Mouse (Mus musculus) CH12.LX (cell line): Measurements from ENCODE around the gene Grb2. TPM values are rescaled to one million over a fixed set of nuclear protein-coding genes. Genes with fewer than 3 reads are reported as not detected.

Experiments used
- DNase-seq: peaks from one replicate; pipeline ENCODE4 v3.0.0-alpha.2; 2013; ENCODE audit errors: extremely low read depth
- H3K27ac ChIP-seq: 2 replicates; pipeline ENCODE4 v1.5.1; 2012; ENCODE audit warnings: low read depth, mild to moderate bottlenecking, control low read depth, moderate library complexity; ENCODE audit not compliant: insufficient read depth
- H3K27me3 ChIP-seq: replicated peaks from 2 replicates; pipeline ENCODE3; 2012; ENCODE audit warnings: inconsistent platforms
- H3K36me3 ChIP-seq, 2 experiments: replicated peaks in 1 of 2; 2 replicates each; pipeline versions ENCODE3 to v1.6.1; 2012; ENCODE audit warnings: inconsistent platforms in 1 of 2, low read length in 1 of 2, mild to moderate bottlenecking in 1 of 2, mixed read lengths in 1 of 2, moderate library complexity in 1 of 2; ENCODE audit not compliant: control insufficient read depth in 1 of 2, insufficient read depth in 1 of 2
- H3K4me1 ChIP-seq, 2 experiments: 2 replicates each; pipeline ENCODE4 v1.6.1; 2012; ENCODE audit warnings: inconsistent platforms in 1 of 2, moderate library complexity in 1 of 2; ENCODE audit not compliant: insufficient read depth in 2 of 2, control insufficient read depth in 1 of 2
- H3K4me2 ChIP-seq: 2 replicates; pipeline ENCODE4 v1.6.1; 2012; ENCODE audit warnings: low read depth, mild to moderate bottlenecking, control low read depth; ENCODE audit not compliant: poor library complexity, insufficient read depth, severe bottlenecking
- H3K4me3 ChIP-seq, 3 experiments: fragments of 150-350 bp in 1 of 3; sonication (generic) in 1 of 3; replicated peaks in 1 of 3; 2 replicates each; pipeline versions ENCODE3 to v1.5.1; 2011 to 2012; ENCODE audit warnings: low read depth in 2 of 3, low read length in 2 of 3, mild to moderate bottlenecking in 2 of 3, moderate library complexity in 2 of 3, control low read depth in 1 of 3, improper control_type of control experiment in 1 of 3, inconsistent platforms in 1 of 3, mixed read lengths in 1 of 3; ENCODE audit not compliant: poor library complexity in 1 of 3
- H3K79me2 ChIP-seq: replicated peaks from 2 replicates; pipeline ENCODE4 v1.6.1; 2012; ENCODE audit warnings: mild to moderate bottlenecking, moderate library complexity; ENCODE audit not compliant: control insufficient read depth, poor library complexity, insufficient read depth, severe bottlenecking; ENCODE audit errors: extremely low read depth
- H3K9ac ChIP-seq: 2 replicates; pipeline ENCODE4 v1.6.1; 2012; ENCODE audit warnings: low read depth, mild to moderate bottlenecking, control low read depth, moderate library complexity; ENCODE audit not compliant: insufficient read depth
- H3K9me3 ChIP-seq: replicated peaks from 2 replicates; pipeline ENCODE3; 2012; ENCODE audit warnings: low read length, inconsistent platforms, mixed read lengths
- CHD2 ChIP-seq: IDR thresholded peaks from 2 replicates; pipeline ENCODE4 v1.6.1; 2011; ENCODE audit warnings: low read length, improper control_type of control experiment
- ELF1 ChIP-seq: IDR thresholded peaks from 2 replicates; pipeline ENCODE4 v1.6.1; 2014; ENCODE audit warnings: low read depth, mild to moderate bottlenecking, inconsistent platforms, low read length, improper control_type of control experiment
- HCFC1 ChIP-seq: IDR thresholded peaks from 2 replicates; pipeline ENCODE4 v1.6.1; 2012; ENCODE audit warnings: low read depth, mild to moderate bottlenecking, inconsistent platforms, low read length, improper control_type of control experiment
- IRF4 ChIP-seq: IDR thresholded peaks from 2 replicates; pipeline ENCODE4 v1.6.1; 2014; ENCODE audit warnings: low read depth, mild to moderate bottlenecking, inconsistent platforms, low read length, improper control_type of control experiment
- JUND ChIP-seq: conservative IDR thresholded peaks from 2 replicates; pipeline ENCODE4 v1.6.1; 2011; ENCODE audit warnings: low read depth, low read length, improper control_type of control experiment
- KAT2A ChIP-seq: IDR thresholded peaks from 2 replicates; pipeline ENCODE4 v1.6.1; 2012; ENCODE audit warnings: low read length, improper control_type of control experiment, inconsistent platforms; ENCODE audit not compliant: insufficient replicate concordance
- MAZ ChIP-seq: IDR thresholded peaks from 2 replicates; pipeline ENCODE4 v1.6.1; 2012; ENCODE audit warnings: low read depth, mild to moderate bottlenecking, inconsistent platforms, low read length, improper control_type of control experiment, moderate library complexity
- MXI1 ChIP-seq: IDR thresholded peaks from 2 replicates; pipeline ENCODE4 v1.6.1; 2011; ENCODE audit warnings: mild to moderate bottlenecking, low read depth, low read length, improper control_type of control experiment
- MYC ChIP-seq: IDR thresholded peaks from 2 replicates; pipeline ENCODE4 v1.6.1; 2011; ENCODE audit warnings: low read depth, mild to moderate bottlenecking, improper control_type of control experiment, low read length
- NRF1 ChIP-seq: IDR thresholded peaks from 2 replicates; pipeline ENCODE4 v1.6.1; 2014; ENCODE audit warnings: low read depth, mild to moderate bottlenecking, inconsistent platforms, low read length, improper control_type of control experiment, moderate library complexity
- POLR2A ChIP-seq: IDR thresholded peaks from 2 replicates; pipeline ENCODE4 v1.6.1; 2011; ENCODE audit warnings: low read depth, mild to moderate bottlenecking, improper control_type of control experiment, low read length
- POLR2AphosphoS2 ChIP-seq: IDR thresholded peaks from 2 replicates; pipeline ENCODE4 v1.6.1; 2011; ENCODE audit warnings: low read depth, low read length, improper control_type of control experiment
- SIN3A ChIP-seq: IDR thresholded peaks from 2 replicates; pipeline ENCODE4 v1.6.1; 2012; ENCODE audit warnings: low read length, improper control_type of control experiment, inconsistent platforms
- TBP ChIP-seq: conservative IDR thresholded peaks from 2 replicates; pipeline ENCODE4 v1.6.1; 2011; ENCODE audit warnings: low read depth, low read length, improper control_type of control experiment
- UBTF ChIP-seq: IDR thresholded peaks from 2 replicates; pipeline ENCODE4 v1.6.1; 2012; ENCODE audit warnings: low read depth, mild to moderate bottlenecking, inconsistent platforms, low read length, improper control_type of control experiment, moderate library complexity
- dilution Hi-C: fragments of 300-500 bp; cut with MboI; formaldehyde crosslinking; loops from 2 replicates; pipeline ENCODE4 v1.14.3; 2020; ENCODE audit warnings: low sequenced_read_pairs; ENCODE audit not compliant: extremely low pct_unique_long_range_greater_than_20kb, extremely low pct_ligation_motif_present
- in situ Hi-C: fragments of 300-500 bp; cut with MboI; formaldehyde crosslinking; loops from 3 replicates; pipeline ENCODE4 v1.14.3; 2019; ENCODE audit warnings: low sequenced_read_pairs, low pct_ligation_motif_present, low pct_unique_long_range_greater_than_20kb, mixed read lengths
- polyA plus RNA-seq: library from polyadenylated mRNA; unstranded; fragments of >175 nt; gene quantifications from 2 replicates; pipeline ENCODE4 v1.2.1, GENCODE M21; 2012; ENCODE audit warnings: low read depth; ENCODE audit not compliant: insufficient read length
- total RNA-seq, 2 experiments: library from RNA; depleted of rRNA; stranded (reverse); fragments of 300-350 nt in 1 of 2; fragments of >200 nt in 1 of 2; gene quantifications; 2 replicates each; pipeline ENCODE4 v1.2.3; 2012 to 2014

Gene Grb2
- total and polyA plus RNA-seq, 3 experiments, result 63.6 to 241 (median 117) TPM

GRCm38 (mm10) chr11:115698986-115699728 lies 9.2 kb downstream of the Grb2 start:
- in situ Hi-C loops, result no loop called here
- peak; percentile 99 for DNase-seq
- peaks cover 31 to 75% of the 10 kb centered on the region in 2 experiments for H3K36me3 ChIP-seq
- H3K27me3 ChIP-seq, result no peaks in the 10 kb centered on the region
- H3K4me1 ChIP-seq, result peaks cover 25 to 88% of the 10 kb centered on the region in 2 experiments
- dilution Hi-C loops, result no loop called here
- TF ChIP-seq POLR2AphosphoS2 (no peak), IRF4 (no peak), KAT2A (no peak), NRF1 (0 out of 2 replicates have a peak, but pooled peaks have one; percentile 30), HCFC1 (peak; percentile 73), MXI1 (peak; percentile 73; the same call in 1 of the 2 replicates), POLR2A (peak; percentile 67), ELF1 (peak; percentile 90), TBP (peak; percentile 84), UBTF (0 out of 2 replicates have a peak, but pooled peaks have one; percentile 15), MYC (0 out of 2 replicates have a peak, but pooled peaks have one; percentile 8), SIN3A (peak; percentile 97), CHD2 (peak; percentile 89), MAZ (peak; percentile 92)
- peaks cover 99% of the 10 kb centered on the region for H3K79me2 ChIP-seq
- peak overlapping the region; percentile 85 for H3K4me2 ChIP-seq
- peak overlapping the region; percentile 65 for H3K27ac ChIP-seq
- peak overlapping the region; percentile 62 for H3K9ac ChIP-seq
- peak overlapping the region; percentile 48 to 62 (median 51) for H3K4me3 ChIP-seq
- peaks cover 10% of the 10 kb centered on the region for H3K9me3 ChIP-seq

DNA sequence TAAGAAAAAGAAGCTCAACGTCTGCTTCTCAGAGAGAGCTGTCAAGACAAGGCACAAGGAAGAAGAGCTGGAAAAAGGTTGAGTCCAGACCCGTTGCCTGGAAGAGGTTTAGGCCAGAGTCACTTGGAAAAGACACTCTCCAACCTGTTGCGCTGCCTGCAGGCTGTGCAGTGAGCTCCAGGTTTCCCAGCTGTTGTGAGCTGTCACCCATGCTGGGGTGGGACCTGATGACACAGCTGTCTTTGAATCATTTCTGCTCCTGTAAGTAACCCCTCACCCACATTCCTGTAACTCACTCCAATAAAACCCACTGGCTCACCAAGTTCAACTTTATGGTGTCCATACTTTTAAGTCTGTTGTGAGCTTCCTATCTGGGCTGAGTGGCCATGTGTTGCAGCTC lies 10.7 kb downstream of the Grb2 start:
- H3K4me1 ChIP-seq, result peaks cover 28 to 92% of the 10 kb centered on the region in 2 experiments
- no peaks in the 10 kb centered on the region for H3K9me3 ChIP-seq
- no peak overlapping the region for H3K4me2 ChIP-seq
- H3K79me2 ChIP-seq, result peaks cover 99% of the 10 kb centered on the region
- dilution Hi-C loops, result no loop called here
- TF ChIP-seq JUND, result no peak
- 0 out of 2 replicates have a peak overlapping the region, but pooled peaks have one; percentile 25 for H3K27ac ChIP-seq
- DNase-seq, result no peak
- no peaks in the 10 kb centered on the region for H3K27me3 ChIP-seq
- no peak overlapping the region for H3K4me3 ChIP-seq
- in situ Hi-C loops, result no loop called here
- peaks cover 30 to 68% of the 10 kb centered on the region in 2 experiments for H3K36me3 ChIP-seq
- no peak overlapping the region for H3K9ac ChIP-seq
